Mouse (Mus musculus): Measurements from ENCODE around the gene Ccdc180.

- TF ChIP-seq CTCF (IDR thresholded peaks at IDR 0.05; ENCODE audit: low read depth, low read length) (no peak), POLR2AphosphoS5 (IDR thresholded peaks at IDR 0.05; ENCODE audit: insufficient replicate concordance, low read depth, low read length) (no peak)
Observed at GRCm38 (mm10) chr4:45853496-45854246, 36.4 kb upstream of the Ccdc180 start.

Measured in G1E (cell line).